Mouse (Mus musculus) C2C12 (cell line): ENCODE results near the gene Parp8.

Source experiments
- CEBPB ChIP-seq: IDR thresholded peaks from one replicate; pipeline ENCODE4 v1.6.1; 2011; ENCODE audit warnings: low read depth, mild to moderate bottlenecking, control low read depth, moderate library complexity
- CTCF ChIP-seq: IDR thresholded peaks from one replicate; pipeline ENCODE4 v1.5.1; 2011; ENCODE audit not compliant: control insufficient read depth, insufficient read depth, insufficient read length
- FOSL1 ChIP-seq: IDR thresholded peaks from one replicate; pipeline ENCODE4 v1.8.0; 2011; ENCODE audit warnings: mild to moderate bottlenecking, low read length; ENCODE audit not compliant: poor library complexity, insufficient read depth, severe bottlenecking
- MAX ChIP-seq: IDR thresholded peaks from one replicate; pipeline ENCODE4 v1.6.1; 2011; ENCODE audit warnings: mild to moderate bottlenecking, control low read depth
- MYOD1 ChIP-seq: IDR thresholded peaks from one replicate; pipeline ENCODE4 v1.6.1; 2011; ENCODE audit warnings: low read depth; ENCODE audit not compliant: control insufficient read depth, insufficient read length
- MYOG ChIP-seq: IDR thresholded peaks from one replicate; pipeline ENCODE4 v1.6.1; 2011; ENCODE audit not compliant: control insufficient read depth, insufficient read length; ENCODE audit errors: extremely low read depth
- USF1 ChIP-seq: IDR thresholded peaks from one replicate; pipeline ENCODE4 v1.6.1; 2011; ENCODE audit warnings: low read depth, mild to moderate bottlenecking, control low read depth, moderate library complexity

DNA sequence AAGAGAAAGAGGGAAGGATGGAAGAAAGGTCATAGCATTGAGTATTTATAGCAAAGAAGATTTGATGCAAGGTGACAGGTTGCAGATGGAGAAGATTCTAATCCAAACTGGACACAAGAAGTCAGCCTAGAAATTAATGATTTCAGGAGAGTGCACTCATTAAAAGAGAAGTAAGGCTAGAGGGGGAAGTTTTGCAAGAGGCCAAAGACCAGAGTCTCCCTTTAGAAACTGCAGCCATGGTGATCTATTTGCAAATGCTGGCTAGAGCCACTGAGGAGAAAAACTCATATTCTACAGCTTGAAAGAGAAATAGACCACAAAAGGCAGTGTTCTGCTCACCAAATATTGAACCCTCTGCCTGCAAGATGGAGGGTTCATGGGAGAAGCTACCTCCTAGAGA, 194.4 kb downstream of the Parp8 start:
- no peak for TF ChIP-seq CTCF
- TF ChIP-seq MAX, result no peak
- no peak for TF ChIP-seq USF1
- no peak for TF ChIP-seq MYOD1
- no peak for TF ChIP-seq CEBPB
- no peak for TF ChIP-seq FOSL1
- TF ChIP-seq MYOG, result no peak
